Mouse (Mus musculus): ENCODE data around the gene Kctd11. TPM values are rescaled to one million over a fixed set of nuclear protein-coding genes. Genes with fewer than 3 reads are reported as not detected.

Gene Kctd11
- polyA plus RNA-seq, 1 experiment: 3.6 TPM

GRCm38 (mm10) chr11:69914917-69915430 is 33.8 kb upstream of the Kctd11 start:
- Histone ChIP-seq H3K4me3 (replicated peaks; ENCODE audit: control insufficient read depth, low read depth, low read length) (peak overlapping the region; percentile 92), H3K4me1 (ENCODE audit: control insufficient read depth, insufficient read depth, low read length) (peaks cover 3% of the 10 kb centered on the region), H3K27ac (ENCODE audit: control insufficient read depth, insufficient read depth, low read depth, low read length, poor library complexity) (no peak overlapping the region)
- TF ChIP-seq POLR2A (IDR thresholded peaks at IDR 0.05; ENCODE audit: borderline replicate concordance, control insufficient read depth, low read depth, low read length) (no peak), CTCF (IDR thresholded peaks at IDR 0.05; ENCODE audit: control insufficient read depth, insufficient read depth, low read length) (no peak)
- WGBS: 36% methylated on average over 9 of the region's 9 CpGs

DNA sequence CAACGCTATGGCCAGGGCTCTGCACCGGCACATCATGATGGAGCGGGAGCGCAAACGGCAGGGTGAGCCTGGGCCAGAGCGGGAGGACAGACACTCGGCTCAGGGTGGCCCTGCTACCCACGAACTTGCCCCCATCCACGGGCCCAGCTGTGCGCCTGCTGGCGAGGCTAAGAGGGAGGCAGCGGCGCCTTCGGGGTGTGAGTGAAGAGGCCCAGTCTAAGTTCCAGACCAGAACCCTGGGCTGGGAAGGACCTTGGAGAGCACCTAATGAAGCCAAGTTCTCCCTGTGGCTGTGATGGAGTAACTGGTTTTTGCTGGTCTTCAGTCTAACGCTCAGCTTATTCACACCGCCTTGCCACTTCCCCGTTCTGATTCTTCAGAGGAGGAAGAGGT is 33.2 kb upstream of the Kctd11 start:
- TF ChIP-seq POLR2A (IDR thresholded peaks at IDR 0.05; ENCODE audit: borderline replicate concordance, control insufficient read depth, low read depth, low read length) (no peak), CTCF (IDR thresholded peaks at IDR 0.05; ENCODE audit: control insufficient read depth, insufficient read depth, low read length) (no peak)
- H3K4me1 ChIP-seq (ENCODE audit: control insufficient read depth, insufficient read depth, low read length): peaks cover 3% of the 10 kb centered on the region
- H3K4me3 ChIP-seq (replicated peaks; ENCODE audit: control insufficient read depth, low read depth, low read length): peak overlapping the region; percentile 92
- peak overlapping the region; percentile 90 for H3K27ac ChIP-seq (ENCODE audit: control insufficient read depth, insufficient read depth, low read depth, low read length, poor library complexity)
- 0% methylated on average over 17 of the region's 17 CpGs for WGBS

GRCm38 (mm10) chr11:69913554-69914371 is 32.6 kb upstream of the Kctd11 start, which contains the start of gene Gps2:
Gene Gps2 (plus strand): TSS chr11:69913888.
- peaks cover 3% of the 10 kb centered on the region for H3K4me1 ChIP-seq (ENCODE audit: control insufficient read depth, insufficient read depth, low read length)
- TF ChIP-seq CTCF (IDR thresholded peaks at IDR 0.05; ENCODE audit: control insufficient read depth, insufficient read depth, low read length) (no peak), POLR2A (IDR thresholded peaks at IDR 0.05; ENCODE audit: borderline replicate concordance, control insufficient read depth, low read depth, low read length) (peak; percentile 69; the same call in 1 of the 2 replicates)
- WGBS: 1% methylated on average over 61 of the region's 61 CpGs
- peak within 1 kb of the TSS; percentile 92 for H3K4me3 ChIP-seq (replicated peaks; ENCODE audit: control insufficient read depth, low read depth, low read length)
- H3K27ac ChIP-seq (ENCODE audit: control insufficient read depth, insufficient read depth, low read depth, low read length, poor library complexity): peak within 1 kb of the TSS; percentile 90

DNA sequence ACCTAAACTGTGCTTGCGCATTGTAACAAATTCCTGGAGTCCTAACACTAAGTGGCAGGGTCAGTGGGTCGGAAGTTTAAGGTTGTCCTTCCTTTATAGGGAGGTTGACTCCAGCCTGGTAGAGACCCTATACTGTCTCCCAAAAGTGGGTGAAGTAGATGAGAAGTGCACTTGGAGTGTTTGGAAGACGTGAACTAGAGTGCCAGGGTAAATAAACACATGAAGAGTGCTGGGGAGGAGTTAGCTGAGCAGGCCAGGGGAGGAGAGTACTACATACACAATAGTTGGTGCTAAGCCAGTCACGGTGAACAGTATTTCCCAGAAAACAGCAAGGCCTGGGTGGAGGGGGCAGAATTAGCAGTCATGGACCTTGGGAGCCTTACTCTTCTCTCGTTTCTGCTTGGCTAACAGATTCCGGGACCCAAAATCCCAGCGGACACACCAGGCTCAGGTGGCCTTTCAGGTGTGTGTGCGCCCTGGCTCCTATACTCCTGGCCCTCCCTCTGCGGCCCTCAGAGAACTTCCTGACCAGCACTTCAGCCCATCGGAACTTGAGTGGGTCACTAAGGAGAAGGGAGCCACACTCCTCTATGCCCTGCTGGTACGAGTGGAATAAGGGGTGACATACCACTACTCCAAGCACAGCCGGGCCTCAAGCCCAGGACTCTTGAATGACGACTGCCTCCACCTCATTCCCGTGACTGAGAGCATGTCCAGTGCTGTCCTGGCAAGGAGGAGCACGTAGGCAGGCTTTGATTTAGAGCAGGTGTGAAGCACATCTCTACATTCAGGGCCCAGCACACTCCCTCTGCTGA is 31.7 kb upstream of the Kctd11 start:
- Histone ChIP-seq H3K4me1 (ENCODE audit: control insufficient read depth, insufficient read depth, low read length) (peaks cover 3% of the 10 kb centered on the region), H3K4me3 (replicated peaks; ENCODE audit: control insufficient read depth, low read depth, low read length) (peak overlapping the region; percentile 92), H3K27ac (ENCODE audit: control insufficient read depth, insufficient read depth, low read depth, low read length, poor library complexity) (0 out of 2 replicates have a peak overlapping the region, but pooled peaks have one; percentile 0)
- no peak for TF ChIP-seq POLR2A (IDR thresholded peaks at IDR 0.05; ENCODE audit: borderline replicate concordance, control insufficient read depth, low read depth, low read length)
- no peak for TF ChIP-seq CTCF (IDR thresholded peaks at IDR 0.05; ENCODE audit: control insufficient read depth, insufficient read depth, low read length)
- 77% methylated on average over 15 of the region's 15 CpGs for WGBS

GRCm38 (mm10) chr11:69911701-69912100 is 30.5 kb upstream of the Kctd11 start:
- H3K27ac ChIP-seq (ENCODE audit: control insufficient read depth, insufficient read depth, low read depth, low read length, poor library complexity): no peak overlapping the region
- WGBS: 80% methylated on average over 6 of the region's 6 CpGs
- H3K4me1 ChIP-seq (ENCODE audit: control insufficient read depth, insufficient read depth, low read length): peaks cover 3% of the 10 kb centered on the region
- TF ChIP-seq CTCF (IDR thresholded peaks at IDR 0.05; ENCODE audit: control insufficient read depth, insufficient read depth, low read length) (no peak), POLR2A (IDR thresholded peaks at IDR 0.05; ENCODE audit: borderline replicate concordance, control insufficient read depth, low read depth, low read length) (no peak)
- no peak overlapping the region for H3K4me3 ChIP-seq (replicated peaks; ENCODE audit: control insufficient read depth, low read depth, low read length)

DNA sequence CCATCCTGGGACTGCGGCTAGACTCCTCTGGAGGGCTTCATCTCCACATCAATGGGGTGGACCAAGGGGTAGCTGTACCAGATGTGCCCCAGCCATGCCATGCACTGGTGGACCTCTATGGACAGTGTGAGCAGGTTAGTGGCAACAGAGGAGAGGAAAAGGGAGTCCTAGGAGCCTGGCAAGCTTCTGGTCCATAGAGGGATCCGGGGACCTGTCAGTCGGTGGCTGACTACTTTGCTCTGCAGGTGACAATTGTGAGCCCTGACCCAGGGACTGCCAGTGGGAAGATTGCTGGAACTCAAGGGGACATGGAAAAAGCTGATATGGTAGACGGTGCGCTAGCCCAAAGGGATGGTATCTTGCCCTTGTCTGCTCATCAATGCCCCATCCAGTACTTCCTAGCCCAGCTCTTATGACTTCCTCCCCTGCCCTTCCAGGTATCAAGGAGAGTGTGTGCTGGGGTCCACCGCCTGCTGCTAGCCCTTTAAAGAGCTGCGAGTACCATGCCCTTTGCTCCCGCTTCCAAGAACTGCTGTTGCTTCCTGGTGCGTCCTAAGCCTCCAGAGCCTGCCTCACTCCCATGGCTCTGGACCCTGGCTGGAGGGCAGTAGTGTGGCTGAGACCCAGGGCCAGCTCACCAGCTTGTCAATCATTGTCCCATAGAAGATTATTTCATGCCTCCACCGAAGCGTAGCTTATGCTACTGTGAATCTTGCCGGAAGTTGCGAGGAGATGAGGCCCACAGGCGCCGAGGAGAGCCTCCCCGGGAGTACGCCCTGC is 29.8 kb upstream of the Kctd11 start:
- 92% methylated on average over 17 of the region's 17 CpGs for WGBS

GRCm38 (mm10) chr11:69910177-69910576 is 29.0 kb upstream of the Kctd11 start:
- no peak for TF ChIP-seq CTCF (IDR thresholded peaks at IDR 0.05; ENCODE audit: control insufficient read depth, insufficient read depth, low read length)
- TF ChIP-seq POLR2A (IDR thresholded peaks at IDR 0.05; ENCODE audit: borderline replicate concordance, control insufficient read depth, low read depth, low read length): no peak
- peaks cover 3% of the 10 kb centered on the region for H3K4me1 ChIP-seq (ENCODE audit: control insufficient read depth, insufficient read depth, low read length)
- WGBS: 89% methylated on average over 8 of the region's 8 CpGs

More for the DNA sequence above, 29.8 kb upstream of the Kctd11 start:
- Histone ChIP-seq H3K4me3 (replicated peaks; ENCODE audit: control insufficient read depth, low read depth, low read length) (no peak overlapping the region), H3K4me1 (ENCODE audit: control insufficient read depth, insufficient read depth, low read length) (peaks cover 3% of the 10 kb centered on the region), H3K27ac (ENCODE audit: control insufficient read depth, insufficient read depth, low read depth, low read length, poor library complexity) (no peak overlapping the region)
- no peak for TF ChIP-seq CTCF (IDR thresholded peaks at IDR 0.05; ENCODE audit: control insufficient read depth, insufficient read depth, low read length)
- no peak for TF ChIP-seq POLR2A (IDR thresholded peaks at IDR 0.05; ENCODE audit: borderline replicate concordance, control insufficient read depth, low read depth, low read length)

More at GRCm38 (mm10) chr11:69910177-69910576, 29.0 kb upstream of the Kctd11 start:
- Histone ChIP-seq H3K4me3 (replicated peaks; ENCODE audit: control insufficient read depth, low read depth, low read length) (no peak overlapping the region), H3K27ac (ENCODE audit: control insufficient read depth, insufficient read depth, low read depth, low read length, poor library complexity) (no peak overlapping the region)
